Mouse (Mus musculus) liver, embryonic 11.5 days (tissue): ENCODE measurements around the gene Ubtd2. TPM values are rescaled to one million over a fixed set of nuclear protein-coding genes. Genes with fewer than 3 reads are reported as not detected.

ENCODE experiments used
- ATAC-seq: fragments of 200-750 bp; cut with Nextera tagmentation; replicated peaks from 2 replicates; pipeline ENCODE4 v1.8.0; 2017; ENCODE audit warnings: moderate number of reproducible peaks, mild to moderate bottlenecking, moderate TSS enrichment, moderate library complexity; ENCODE audit not compliant: low FRiP score
- DNase-seq: peaks from one replicate; pipeline ENCODE4 v3.0.0-alpha.2; 2017; ENCODE audit warnings: low spot score
- H3K27ac ChIP-seq: fragments of 300-500 bp; sonication (generic); 2 replicates; pipeline ENCODE4 v1.5.1; 2014; ENCODE audit warnings: mild to moderate bottlenecking, low read depth, low read length, control low read depth
- H3K27me3 ChIP-seq: fragments of 300-500 bp; sonication (generic); replicated peaks from 2 replicates; pipeline ENCODE4 v1.6.1; 2014; ENCODE audit warnings: low read length, mixed read lengths; ENCODE audit not compliant: control insufficient read depth, insufficient read depth
- H3K36me3 ChIP-seq: fragments of 300-500 bp; sonication (generic); 2 replicates; pipeline ENCODE4 v1.6.1; 2014; ENCODE audit warnings: mild to moderate bottlenecking, low read length, moderate library complexity, mixed read lengths; ENCODE audit not compliant: control insufficient read depth, insufficient read depth
- H3K4me1 ChIP-seq: fragments of 300-500 bp; sonication (generic); replicated peaks from 2 replicates; pipeline ENCODE4 v1.6.1; 2014; ENCODE audit warnings: low read length, mixed read lengths; ENCODE audit not compliant: control insufficient read depth, insufficient read depth
- H3K4me2 ChIP-seq: fragments of 300-500 bp; sonication (generic); 2 replicates; pipeline ENCODE4 v1.6.1; 2014; ENCODE audit warnings: mild to moderate bottlenecking, control low read depth, moderate library complexity
- H3K4me3 ChIP-seq: fragments of 300-500 bp; sonication (generic); 2 replicates; pipeline ENCODE4 v1.5.1; 2014; ENCODE audit warnings: low read depth, low read length, control low read depth
- H3K9ac ChIP-seq: fragments of 300-500 bp; sonication (generic); 2 replicates; pipeline ENCODE4 v1.6.1; 2014; ENCODE audit warnings: low read depth, low read length, control low read depth
- H3K9me3 ChIP-seq: fragments of 300-500 bp; sonication (generic); 2 replicates; pipeline ENCODE4 v1.6.1; 2016; ENCODE audit warnings: low read length, inconsistent platforms, mixed read lengths; ENCODE audit not compliant: control insufficient read depth
- WGBS: fragments of 180-500 bp; shearing (Covaris S2); extraction: QIAGEN DNeasy Blood & Tissue Kit; methylation state at CpG from one replicate; pipeline ENCODE4 v1.1.7; 2014; 5-methylcytosine and 5-hydroxymethylcytosine counted together
- polyA plus RNA-seq: library from polyadenylated mRNA; unstranded; fragments of >200 nt; fragmentation: Nextera tagmentation; extraction: Ambion mirVana; gene quantifications from 2 replicates; pipeline ENCODE4 v1.2.1, GENCODE M21; 2014

Gene Ubtd2
- polyA plus RNA-seq, 1 experiment from 2014 or later, result 23.2 TPM

DNA sequence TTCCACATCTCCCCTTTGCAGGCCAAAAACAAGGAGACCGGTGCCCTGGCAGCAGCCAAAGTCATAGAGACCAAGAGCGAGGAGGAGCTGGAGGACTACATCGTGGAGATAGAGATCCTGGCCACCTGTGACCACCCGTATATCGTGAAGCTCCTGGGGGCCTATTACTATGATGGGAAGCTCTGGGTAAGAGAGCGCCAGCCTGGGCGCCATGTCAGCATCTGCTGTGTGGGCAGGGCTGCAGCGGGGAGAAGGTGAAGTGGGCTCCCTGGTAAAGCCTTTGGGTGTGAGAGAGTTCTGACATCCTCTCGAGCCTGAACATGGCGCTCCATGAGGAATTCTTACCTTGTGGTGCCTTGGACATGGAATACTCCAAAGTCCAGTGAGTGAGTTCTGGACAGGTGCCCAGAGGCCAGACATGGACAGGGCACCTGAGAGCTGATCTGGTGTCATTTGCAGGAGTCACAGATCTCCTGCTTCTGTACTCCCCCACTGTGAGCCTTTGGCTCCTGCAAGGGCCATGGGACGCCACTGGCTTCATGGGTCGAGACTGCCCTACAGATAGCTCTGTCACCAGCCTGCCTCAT, 100.0 kb downstream of the Ubtd2 start:
- no peak overlapping the region; the same call in 1 of the 2 replicates for H3K4me2 ChIP-seq
- WGBS, result 88% methylated on average over 12 of the region's 12 CpGs
- H3K4me3 ChIP-seq, result no peak overlapping the region
- H3K4me1 ChIP-seq, result peaks cover 39% of the 10 kb centered on the region
- H3K27ac ChIP-seq, result no peak overlapping the region
- no peaks in the 10 kb centered on the region for H3K27me3 ChIP-seq
- H3K9me3 ChIP-seq, result no peaks in the 10 kb centered on the region
- ATAC-seq (no peak), DNase-seq (no peak)
- H3K36me3 ChIP-seq, result no peaks in the 10 kb centered on the region
- no peak overlapping the region for H3K9ac ChIP-seq

GRCm38 (mm10) chr11:32556333-32556990, 101.3 kb downstream of the Ubtd2 start:
- Histone ChIP-seq H3K27ac (no peak overlapping the region), H3K27me3 (no peaks in the 10 kb centered on the region), H3K4me3 (no peak overlapping the region), H3K9ac (no peak overlapping the region), H3K4me2 (no peak overlapping the region), H3K9me3 (no peaks in the 10 kb centered on the region), H3K4me1 (peaks cover 33% of the 10 kb centered on the region), H3K36me3 (no peaks in the 10 kb centered on the region)
- ATAC-seq (no peak), DNase-seq (no peak)
- WGBS, result 82% methylated on average over 10 of the region's 10 CpGs

DNA sequence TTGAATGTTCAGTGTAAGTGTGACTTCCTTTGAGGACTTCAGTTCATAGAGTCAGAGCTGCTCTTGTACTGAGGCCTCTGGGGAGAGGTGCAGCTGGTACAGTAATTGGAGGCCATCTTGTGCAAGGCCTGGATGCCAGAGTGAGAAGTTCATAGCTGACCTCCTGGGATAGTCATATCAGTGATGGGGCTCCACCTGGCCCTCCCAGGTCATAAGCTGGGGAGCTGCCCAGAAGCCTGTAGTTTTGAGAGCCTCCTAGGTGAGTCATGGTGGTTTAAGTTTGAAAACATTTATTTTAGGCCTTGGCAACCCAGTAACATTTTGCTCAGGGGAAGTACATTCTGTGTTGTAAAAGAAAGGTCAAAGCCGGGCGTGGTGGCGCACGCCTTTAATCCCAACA, 102.9 kb downstream of the Ubtd2 start:
- 94% methylated on average over 4 of the region's 4 CpGs for WGBS
- Histone ChIP-seq H3K9me3 (no peaks in the 10 kb centered on the region), H3K27ac (no peak overlapping the region), H3K4me2 (no peak overlapping the region), H3K36me3 (0 out of 2 replicates have a peak, but pooled peaks cover under 1% of the 10 kb centered on the region), H3K4me3 (no peak overlapping the region), H3K27me3 (no peaks in the 10 kb centered on the region), H3K9ac (no peak overlapping the region), H3K4me1 (peaks cover 25% of the 10 kb centered on the region)
- no peak for DNase-seq
- ATAC-seq, result no peak

DNA sequence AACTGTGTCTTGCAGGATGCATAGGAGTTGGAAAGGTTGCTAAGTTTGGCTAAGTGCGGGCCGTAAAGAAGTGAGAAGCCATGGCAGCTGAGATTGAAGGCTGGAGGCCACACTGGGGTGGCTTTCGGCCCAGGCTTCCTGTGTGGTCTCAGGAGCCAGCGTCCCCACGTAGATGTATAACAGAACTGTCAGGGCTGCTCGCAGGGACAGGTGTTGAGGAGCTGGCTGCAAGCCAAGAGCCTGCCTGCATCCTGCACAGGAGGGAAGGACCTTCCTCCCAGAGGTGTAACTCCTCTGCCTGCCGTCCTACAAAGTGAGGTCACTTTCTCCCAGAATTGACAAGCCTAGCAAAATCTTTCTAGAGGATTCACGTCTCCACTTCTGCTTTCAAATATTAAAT, 103.5 kb downstream of the Ubtd2 start:
- Histone ChIP-seq H3K9ac (no peak overlapping the region), H3K4me3 (no peak overlapping the region), H3K4me1 (peaks cover 25% of the 10 kb centered on the region), H3K27me3 (no peaks in the 10 kb centered on the region), H3K36me3 (0 out of 2 replicates have a peak, but pooled peaks cover 3% of the 10 kb centered on the region), H3K27ac (no peak overlapping the region), H3K4me2 (no peak overlapping the region), H3K9me3 (no peaks in the 10 kb centered on the region)
- ATAC-seq (no peak), DNase-seq (no peak)
- WGBS, result 39% methylated on average over 8 of the region's 8 CpGs

DNA sequence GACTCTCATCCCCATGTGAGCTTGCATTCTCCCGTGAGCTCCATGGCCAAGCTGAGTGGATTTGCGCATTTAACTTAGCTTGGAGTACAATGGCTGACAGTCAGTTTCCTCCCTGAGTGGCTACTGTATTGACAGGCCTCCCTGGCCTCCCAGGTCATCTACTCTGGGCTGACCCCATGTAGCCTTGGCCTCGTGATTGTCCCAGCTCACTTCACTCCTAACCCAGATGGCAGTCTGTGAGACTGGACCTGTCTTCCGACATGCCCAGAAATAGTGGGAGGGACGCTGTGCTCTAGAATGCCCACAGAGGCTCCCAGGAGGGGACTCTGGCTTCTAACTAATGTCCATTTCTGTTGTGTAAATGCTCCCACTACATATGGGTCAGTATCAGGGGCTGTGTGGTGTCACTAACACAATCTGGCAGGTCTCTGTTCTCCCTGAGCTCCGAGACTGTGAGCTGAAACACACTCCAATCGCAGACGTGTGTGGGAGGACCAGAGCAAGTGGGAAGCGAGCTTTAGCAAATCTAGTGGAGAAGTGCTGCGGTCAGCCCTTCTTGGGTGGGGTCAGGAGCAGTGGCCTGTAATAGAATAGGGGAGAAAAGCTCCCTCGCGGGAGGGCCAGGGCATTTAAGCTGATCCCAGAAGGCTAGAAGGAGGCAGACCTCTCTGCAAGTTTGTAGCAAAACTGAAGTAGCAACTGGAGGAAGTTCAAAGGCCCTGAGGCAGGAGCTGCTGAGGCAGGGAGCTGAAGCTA, 105.0 kb downstream of the Ubtd2 start:
- DNase-seq (no peak), ATAC-seq (no peak)
- 83% methylated on average over 12 of the region's 12 CpGs for WGBS
- Histone ChIP-seq H3K4me3 (no peak overlapping the region), H3K9me3 (no peaks in the 10 kb centered on the region), H3K9ac (no peak overlapping the region), H3K27ac (no peak overlapping the region), H3K27me3 (no peaks in the 10 kb centered on the region), H3K4me2 (no peak overlapping the region), H3K36me3 (0 out of 2 replicates have a peak, but pooled peaks cover 3% of the 10 kb centered on the region), H3K4me1 (peaks cover 21% of the 10 kb centered on the region)

DNA sequence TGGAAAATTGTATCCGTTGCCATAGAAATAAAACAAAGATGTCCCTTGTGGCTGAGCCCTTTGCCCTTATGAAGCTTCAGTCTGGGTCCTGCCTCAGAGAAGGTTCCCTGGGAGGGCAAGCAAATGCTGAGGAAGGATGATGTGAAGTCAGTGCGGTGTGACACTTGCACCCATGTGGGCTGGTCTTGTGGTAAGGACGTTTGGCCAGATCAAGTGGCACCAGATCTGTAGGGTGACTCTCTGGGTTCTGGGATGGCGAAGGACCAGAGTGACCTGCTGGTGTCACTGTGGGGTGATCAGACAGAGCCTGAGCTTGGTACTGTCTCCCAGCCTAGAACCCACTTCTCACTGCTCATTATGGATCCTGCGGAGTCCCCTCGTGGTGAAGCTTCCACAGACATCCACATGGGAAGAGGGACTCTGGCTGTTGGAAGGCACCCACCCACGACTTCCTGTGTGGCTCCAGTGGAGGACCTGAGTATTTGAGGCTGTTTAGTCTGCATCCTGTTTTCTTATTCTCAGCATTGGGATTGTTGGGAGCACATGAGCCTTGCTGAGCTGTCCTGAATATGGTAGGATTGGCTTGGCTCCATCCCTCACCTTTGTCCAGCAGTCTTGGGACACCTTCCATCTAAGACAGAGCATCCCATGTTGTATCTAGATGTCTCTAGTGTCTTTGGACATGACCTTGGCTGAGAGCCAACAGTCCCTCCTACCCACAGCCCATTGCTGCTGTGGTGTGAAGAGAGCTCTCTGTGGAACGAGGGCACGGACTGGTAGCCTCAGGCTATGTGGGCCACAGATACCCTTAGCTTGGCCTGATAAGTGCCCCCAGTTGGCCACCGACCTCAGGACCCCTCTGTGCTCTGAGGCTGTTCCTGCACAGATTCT, 106.5 kb downstream of the Ubtd2 start:
- no peak for ATAC-seq
- Histone ChIP-seq H3K4me2 (no peak overlapping the region), H3K4me3 (no peak overlapping the region), H3K27me3 (no peaks in the 10 kb centered on the region), H3K27ac (no peak overlapping the region), H3K9me3 (no peaks in the 10 kb centered on the region), H3K9ac (no peak overlapping the region), H3K4me1 (peaks cover 33% of the 10 kb centered on the region), H3K36me3 (0 out of 2 replicates have a peak, but pooled peaks cover 3% of the 10 kb centered on the region)
- DNase-seq, result no peak
- 72% methylated on average over 10 of the region's 10 CpGs for WGBS

- Histone ChIP-seq H3K4me2 (no peak overlapping the region), H3K4me1 (peaks cover 40% of the 10 kb centered on the region), H3K27ac (no peak overlapping the region), H3K36me3 (0 out of 2 replicates have a peak, but pooled peaks cover 3% of the 10 kb centered on the region), H3K9ac (no peak overlapping the region), H3K27me3 (no peaks in the 10 kb centered on the region), H3K9me3 (no peaks in the 10 kb centered on the region), H3K4me3 (no peak overlapping the region)
- DNase-seq (no peak), ATAC-seq (no peak)
- 58% methylated on average over 5 of the region's 5 CpGs for WGBS
Observed at GRCm38 (mm10) chr11:32562706-32563105, 107.5 kb downstream of the Ubtd2 start.

DNA sequence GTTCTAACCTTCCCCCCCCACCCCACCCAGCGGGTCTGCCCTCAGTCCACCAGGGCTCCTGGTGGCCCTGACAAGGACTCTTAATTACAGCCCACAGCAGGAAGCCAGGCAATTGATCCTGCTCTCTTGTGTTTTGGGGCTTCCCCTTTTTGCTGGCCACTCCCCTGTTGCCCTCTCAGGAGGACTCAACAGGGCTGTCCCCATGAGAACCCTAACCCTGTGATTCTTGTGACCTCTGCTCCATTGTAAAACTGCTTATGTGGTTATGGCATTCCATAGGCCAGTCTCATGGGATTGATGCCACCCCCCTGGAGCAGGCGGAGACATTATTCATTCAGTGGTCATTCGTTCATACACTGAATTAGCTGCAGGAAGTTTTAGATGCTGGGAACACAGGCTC, 108.5 kb downstream of the Ubtd2 start:
- ATAC-seq (no peak), DNase-seq (no peak)
- Histone ChIP-seq H3K27me3 (no peaks in the 10 kb centered on the region), H3K4me3 (no peak overlapping the region), H3K4me1 (peaks cover 40% of the 10 kb centered on the region), H3K36me3 (0 out of 2 replicates have a peak, but pooled peaks cover 3% of the 10 kb centered on the region), H3K9ac (no peak overlapping the region), H3K4me2 (no peak overlapping the region), H3K27ac (no peak overlapping the region), H3K9me3 (no peaks in the 10 kb centered on the region)
- WGBS, result 54% methylated on average over 3 of the region's 3 CpGs
